Mouse (Mus musculus) gastrocnemius, adult 2 months (tissue): Measurements from ENCODE around the gene 2610528J11Rik. TPM values are rescaled to one million over a fixed set of nuclear protein-coding genes. Genes with fewer than 3 reads are reported as not detected.
A peak's percentile ranks its signal among the peaks of the same experiment; 100 is the strongest.

Experiments
- DNase-seq: peaks from one replicate; pipeline ENCODE4 v3.0.0; 2022
- H3K27ac ChIP-seq: fragments of 200-600 bp; 2 replicates; pipeline ENCODE4 v1.8.1; 2022; ENCODE audit warnings: mild to moderate bottlenecking
- H3K4me3 ChIP-seq: fragments of 200-600 bp; 2 replicates; pipeline ENCODE4 v1.8.1; 2022; ENCODE audit warnings: mild to moderate bottlenecking, moderate library complexity
- CTCF ChIP-seq: fragments of 200-600 bp; IDR thresholded peaks from 2 replicates; pipeline ENCODE4 v1.8.1; 2022; ENCODE audit warnings: antibody characterized with exemption, mild to moderate bottlenecking, moderate library complexity
- intact Hi-C: fragments of 180-260 bp; cut with DNase I; formaldehyde crosslinking; loops from one replicate; pipeline ENCODE4 v1.15.1; 2025
- total RNA-seq, 2 experiments: library from RNA; stranded (reverse); gene quantifications; 2 replicates each; pipeline ENCODE4 v1.2.3; 2021

2610528J11Rik gene
- total RNA-seq, 2 experiments from 2014 or later = not detected

DNA sequence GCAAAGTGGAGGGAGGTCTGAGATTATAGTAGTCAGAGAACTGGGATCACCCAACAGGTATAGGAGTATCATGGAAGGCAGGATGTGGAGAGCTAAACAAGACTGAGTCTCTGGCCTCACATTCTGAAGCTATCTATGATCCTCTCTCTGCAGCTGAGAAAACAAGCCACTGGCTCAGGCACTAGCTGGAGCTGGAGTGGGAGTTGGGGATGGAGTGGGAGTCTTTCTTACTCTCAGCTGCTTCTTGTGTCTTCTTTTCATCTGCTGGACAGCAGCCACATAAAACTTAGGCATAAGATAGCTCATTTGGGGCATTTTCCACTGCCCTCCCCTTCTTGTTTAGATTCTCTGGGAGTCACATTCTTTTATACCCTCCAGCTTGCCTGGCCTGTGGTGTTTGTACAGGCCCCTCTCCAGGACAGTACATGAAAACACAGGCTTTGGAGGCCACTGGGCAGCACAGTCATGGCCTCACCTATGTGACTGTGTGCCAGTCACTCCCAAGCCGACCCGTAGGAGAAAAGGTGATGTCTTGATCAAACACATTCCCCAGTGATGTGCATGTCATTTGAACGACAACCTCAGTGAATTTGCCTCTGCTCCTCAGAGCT lies 26.3 kb downstream of the 2610528J11Rik start:
- intact Hi-C loops = no loop called here
- no peak for TF ChIP-seq CTCF
- no peak overlapping the region for H3K4me3 ChIP-seq
- no peak overlapping the region for H3K27ac ChIP-seq
- DNase-seq = no peak

GRCm38 (mm10) chr4:118564062-118564925 lies 37.5 kb downstream of the 2610528J11Rik start:
- no peak for TF ChIP-seq CTCF
- no peak overlapping the region for H3K27ac ChIP-seq
- peak; percentile 33 for DNase-seq
- no peak overlapping the region for H3K4me3 ChIP-seq
- intact Hi-C loops = no loop called here

GRCm38 (mm10) chr4:118564926-118565279 lies 38.1 kb downstream of the 2610528J11Rik start:
- TF ChIP-seq CTCF = no peak
- Histone ChIP-seq H3K27ac (no peak overlapping the region), H3K4me3 (no peak overlapping the region)
- DNase-seq = no peak
- intact Hi-C loops = loop anchor here (5.0 kb wide), 1 partner anchor 138 kb away; the partner anchor contains the start of gene Elovl1

GRCm38 (mm10) chr4:118566161-118566676 lies 39.4 kb downstream of the 2610528J11Rik start:
- no peak overlapping the region for H3K27ac ChIP-seq
- DNase-seq = peak; percentile 42
- no peak overlapping the region for H3K4me3 ChIP-seq
- TF ChIP-seq CTCF = peak; percentile 100; the same call in 1 of the 2 replicates
- intact Hi-C loops = loop anchor here (5.0 kb wide), 1 partner anchor 139 kb away; the partner anchor contains the start of gene Elovl1

- DNase-seq = no peak
- Histone ChIP-seq H3K27ac (no peak overlapping the region), H3K4me3 (no peak overlapping the region)
- intact Hi-C loops = loop anchor here (5.0 kb wide), 1 partner anchor 141 kb away; the partner anchor contains the start of gene Elovl1
- TF ChIP-seq CTCF = no peak
Observed at GRCm38 (mm10) chr4:118568709-118569108, 41.9 kb downstream of the 2610528J11Rik start.

DNA sequence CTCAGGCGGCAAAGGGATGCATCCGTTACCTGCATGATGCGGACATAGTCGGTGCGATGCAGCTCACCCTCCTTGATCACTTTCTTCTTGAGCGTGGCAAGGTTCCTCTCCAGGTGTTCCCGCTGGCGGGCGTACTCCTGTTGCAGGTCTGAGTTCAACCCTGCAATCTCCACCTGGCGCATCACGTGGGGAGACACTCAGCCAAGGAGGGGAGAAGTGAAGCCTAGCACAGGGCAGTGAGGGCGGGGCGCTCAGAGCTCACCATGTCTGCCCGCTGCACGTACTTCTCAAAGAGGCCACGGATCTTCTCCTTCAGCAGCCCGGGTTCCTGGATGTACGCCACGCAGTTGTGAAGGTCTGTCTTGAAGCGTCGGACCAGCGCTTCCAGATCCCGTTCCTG lies 42.5 kb downstream of the 2610528J11Rik start:
- TF ChIP-seq CTCF = no peak
- H3K4me3 ChIP-seq = no peak overlapping the region
- no peak for DNase-seq
- intact Hi-C loops = loop anchor here (5.0 kb wide), 1 partner anchor 142 kb away; the partner anchor contains the start of gene Elovl1
- H3K27ac ChIP-seq = no peak overlapping the region

DNA sequence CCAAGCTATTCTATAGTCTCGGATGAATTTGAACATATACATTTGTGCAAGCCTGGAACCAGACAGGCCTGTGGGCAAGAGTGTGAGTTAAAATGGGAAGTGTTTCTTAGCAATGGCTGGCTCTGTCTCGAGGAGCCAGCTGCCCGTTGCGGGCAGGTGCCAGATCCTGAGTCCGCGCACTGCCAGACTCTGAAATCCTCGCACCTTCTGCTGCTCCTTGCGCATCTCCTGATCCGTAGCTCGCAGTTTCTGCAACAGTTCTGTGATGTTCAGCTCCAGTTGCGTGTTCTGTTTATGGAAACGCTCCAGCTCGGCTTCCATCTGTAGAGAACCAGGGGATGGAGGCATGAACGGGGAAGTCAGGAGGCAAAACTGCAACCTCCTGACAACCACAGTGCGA lies 44.6 kb downstream of the 2610528J11Rik start:
- DNase-seq = no peak
- H3K4me3 ChIP-seq = no peak overlapping the region
- H3K27ac ChIP-seq = no peak overlapping the region
- intact Hi-C loops = no loop called here
- no peak for TF ChIP-seq CTCF

GRCm38 (mm10) chr4:118576097-118576496 lies 49.3 kb downstream of the 2610528J11Rik start:
- H3K4me3 ChIP-seq = no peak overlapping the region
- peak; percentile 79 for TF ChIP-seq CTCF
- no peak overlapping the region for H3K27ac ChIP-seq
- intact Hi-C loops = no loop called here
- peak; percentile 76 for DNase-seq

GRCm38 (mm10) chr4:118579313-118579712 lies 52.5 kb downstream of the 2610528J11Rik start:
- intact Hi-C loops = no loop called here
- no peak overlapping the region for H3K27ac ChIP-seq
- TF ChIP-seq CTCF = peak; percentile 53
- H3K4me3 ChIP-seq = no peak overlapping the region
- DNase-seq = peak; percentile 32

Other genes with a start within 250 kb of the 2610528J11Rik start
- gene Ptprf, start 235.6 kb upstream of the 2610528J11Rik start, total RNA-seq = 1 to 10 TPM; 1.5 to 2.5 TPM
- 1 to 10 TPM; 6.0 to 9.0 TPM for gene Szt2, start 117.7 kb upstream of the 2610528J11Rik start, total RNA-seq
- 10 to 100 TPM; 36.5 to 37.9 TPM for gene Med8, start 117.7 kb upstream of the 2610528J11Rik start, total RNA-seq
- gene Elovl1, start 98.9 kb upstream of the 2610528J11Rik start, total RNA-seq = 1 to 10 TPM; 6.8 to 8.0 TPM
- under 1 TPM; 0.20 to 0.23 TPM for gene Cdc20, start 89.6 kb upstream of the 2610528J11Rik start, total RNA-seq
- not detected for gene Mpl, start 69.5 kb upstream of the 2610528J11Rik start, total RNA-seq
- 10 to 100 TPM; 12.6 to 18.5 TPM for gene Tie1, start 36.9 kb upstream of the 2610528J11Rik start, total RNA-seq
- gene Tmem125, start 17.0 kb downstream of the 2610528J11Rik start, total RNA-seq = not detected
- not detected for gene Cfap57, start 93.8 kb downstream of the 2610528J11Rik start, total RNA-seq
- 10 to 100 TPM; 24.9 to 26.7 TPM for gene Ebna1bp2, start 93.8 kb downstream of the 2610528J11Rik start, total RNA-seq
- not detected for gene Olfr62, start 132.0 kb downstream of the 2610528J11Rik start, total RNA-seq
- gene Olfr1342, start 165.8 kb downstream of the 2610528J11Rik start, total RNA-seq = not detected
- gene Olfr1341, start 176.5 kb downstream of the 2610528J11Rik start, total RNA-seq = not detected
- gene Olfr1340, start 193.1 kb downstream of the 2610528J11Rik start, total RNA-seq = not detected
- not detected for gene Olfr1339, start 205.2 kb downstream of the 2610528J11Rik start, total RNA-seq
- not detected for gene Olfr1338, start 231.7 kb downstream of the 2610528J11Rik start, total RNA-seq